Mouse (Mus musculus): Measurements from ENCODE around the gene Pvr. TPM values are rescaled to one million over a fixed set of nuclear protein-coding genes. Genes with fewer than 3 reads are reported as not detected.

Pvr gene
- polyA plus RNA-seq (2012; ENCODE audit: low replicate concordance) = 0.60 and 0.87 TPM in 2 replicates

GRCm38 (mm10) chr7:19920506-19921261, at the start of gene Pvr:
TSS of gene Pvr (minus strand) at chr7:19921160.

GRCm38 (mm10) chr7:19964985-19965579, 44.1 kb upstream of the Pvr start, which contains the start of gene Ceacam20:
TSS of gene Ceacam20 (plus strand) at chr7:19965412.

GRCm38 (mm10) chr7:19950589-19950988, 29.6 kb upstream of the Pvr start, which contains the start of gene Igsf23:
TSS of gene Igsf23 (minus strand) at chr7:19950756.

GRCm38 (mm10) chr7:19887849-19888248, 33.1 kb downstream of the Pvr start, which contains the start of gene Ceacam19:
TSS of gene Ceacam19 (minus strand) at chr7:19887965.

GRCm38 (mm10) chr7:19861199-19861598, 59.8 kb downstream of the Pvr start, which contains the start of gene Ceacam16:
TSS of gene Ceacam16 (minus strand) at chr7:19861299.

Other genes with a start within 250 kb of the Pvr start
- gene Apoc2, start 243.2 kb downstream of the Pvr start, polyA plus RNA-seq (2012; ENCODE audit: low replicate concordance) = not detected in 2 replicates
- not detected in 2 replicates for gene Gm44805, start 239.7 kb downstream of the Pvr start, polyA plus RNA-seq (2012; ENCODE audit: low replicate concordance)
- gene Apoc4, start 239.7 kb downstream of the Pvr start, polyA plus RNA-seq (2012; ENCODE audit: low replicate concordance) = not detected in 2 replicates
- gene Apoc1, start 228.5 kb downstream of the Pvr start, polyA plus RNA-seq (2012; ENCODE audit: low replicate concordance) = 0.99 TPM in 1 of 2 replicates, not detected in the other
- gene Apoe, start 222.0 kb downstream of the Pvr start, polyA plus RNA-seq (2012; ENCODE audit: low replicate concordance) = 178 and 422 TPM in 2 replicates
- 213 and 277 TPM in 2 replicates for gene Tomm40, start 205.7 kb downstream of the Pvr start, polyA plus RNA-seq (2012; ENCODE audit: low replicate concordance)
- 4.9 and 6.0 TPM in 2 replicates for gene Nectin2, start 170.7 kb downstream of the Pvr start, polyA plus RNA-seq (2012; ENCODE audit: low replicate concordance)
- gene Bcam, start 150.1 kb downstream of the Pvr start, polyA plus RNA-seq (2012; ENCODE audit: low replicate concordance) = 6.0 and 6.9 TPM in 2 replicates
- 0.51 TPM in 1 of 2 replicates, not detected in the other for gene Cblc, start 124.4 kb downstream of the Pvr start, polyA plus RNA-seq (2012; ENCODE audit: low replicate concordance)
- gene Bcl3, start 98.4 kb downstream of the Pvr start, polyA plus RNA-seq (2012; ENCODE audit: low replicate concordance) = 67.9 and 83.4 TPM in 2 replicates
- not detected in 2 replicates for gene Gm19345, start 69.2 kb downstream of the Pvr start, polyA plus RNA-seq (2012; ENCODE audit: low replicate concordance)
- gene Ceacam16, start 59.9 kb downstream of the Pvr start, polyA plus RNA-seq (2012; ENCODE audit: low replicate concordance) = 3.5 and 10.5 TPM in 2 replicates
- not detected in 2 replicates for gene Ceacam19, start 33.2 kb downstream of the Pvr start, polyA plus RNA-seq (2012; ENCODE audit: low replicate concordance)
- gene Igsf23, start 29.6 kb upstream of the Pvr start, polyA plus RNA-seq (2012; ENCODE audit: low replicate concordance) = 0.20 TPM in 1 of 2 replicates, not detected in the other
- gene Ceacam20, start 44.3 kb upstream of the Pvr start, polyA plus RNA-seq (2012; ENCODE audit: low replicate concordance) = not detected in 2 replicates
- not detected in 2 replicates for gene Nlrp9b, start 70.3 kb upstream of the Pvr start, polyA plus RNA-seq (2012; ENCODE audit: low replicate concordance)
- gene Vmn1r91, start 178.5 kb upstream of the Pvr start, polyA plus RNA-seq (2012; ENCODE audit: low replicate concordance) = not detected in 2 replicates
- gene Gm16442, start 201.4 kb upstream of the Pvr start, polyA plus RNA-seq (2012; ENCODE audit: low replicate concordance) = not detected in 2 replicates
- gene Vmn1r93, start 217.9 kb upstream of the Pvr start, polyA plus RNA-seq (2012; ENCODE audit: low replicate concordance) = not detected in 2 replicates
- gene Vmn1r94, start 247.2 kb upstream of the Pvr start, polyA plus RNA-seq (2012; ENCODE audit: low replicate concordance) = not detected in 2 replicates

All from leukemia stem cell, adult 10-12 weeks (primary cell).